Mouse (Mus musculus) liver, adult 2 months (tissue): Measurements from ENCODE around the gene Mrpl17. TPM values are rescaled to one million over a fixed set of nuclear protein-coding genes. Genes with fewer than 3 reads are reported as not detected.

Source experiments
- DNase-seq: peaks from one replicate; pipeline ENCODE4 v3.0.0-alpha.2; 2011; ENCODE audit warnings: low read depth, low spot score; ENCODE audit errors: extremely low read depth
- H3K27ac ChIP-seq: fragments of 200-500 bp; replicated peaks from 2 replicates; pipeline ENCODE4 v1.5.1; 2012; ENCODE audit warnings: low read depth, mild to moderate bottlenecking, control low read depth, inconsistent platforms, low read length; ENCODE audit not compliant: insufficient read depth
- H3K27me3 ChIP-seq: fragments of 200-500 bp; 2 replicates; pipeline ENCODE4 v1.6.1; 2012; ENCODE audit warnings: mild to moderate bottlenecking, moderate library complexity, low read length, inconsistent platforms; ENCODE audit not compliant: control insufficient read depth, insufficient read depth
- H3K36me3 ChIP-seq: fragments of 200-500 bp; 2 replicates; pipeline ENCODE4 v1.6.1; 2012; ENCODE audit warnings: low read length, inconsistent platforms; ENCODE audit not compliant: control insufficient read depth, insufficient read depth
- H3K4me1 ChIP-seq: fragments of 200-500 bp; 2 replicates; pipeline ENCODE4 v1.6.1; 2011; ENCODE audit warnings: low read length; ENCODE audit not compliant: control insufficient read depth, insufficient read depth
- H3K4me3 ChIP-seq: fragments of 200-500 bp; 2 replicates; pipeline ENCODE4 v1.5.1; 2011; ENCODE audit warnings: low read depth, mild to moderate bottlenecking, control low read depth, low read length, moderate library complexity; ENCODE audit not compliant: insufficient read depth
- H3K79me2 ChIP-seq: fragments of 200-500 bp; 2 replicates; pipeline ENCODE4 v1.6.1; 2012; ENCODE audit warnings: inconsistent platforms, mild to moderate bottlenecking, low read length, moderate library complexity; ENCODE audit not compliant: control insufficient read depth, insufficient read depth
- H3K9ac ChIP-seq: fragments of 200-500 bp; 2 replicates; pipeline ENCODE4 v1.6.1; 2012; ENCODE audit warnings: low read depth, mild to moderate bottlenecking, control low read depth, inconsistent platforms, low read length
- CTCF ChIP-seq: fragments of 200-500 bp; IDR thresholded peaks from 2 replicates; pipeline ENCODE4 v1.5.1; 2011; ENCODE audit warnings: low read depth, low read length, control low read depth
- POLR2A ChIP-seq: fragments of 200-500 bp; IDR thresholded peaks from 2 replicates; pipeline ENCODE4 v1.6.1; 2011; ENCODE audit warnings: low read length, control low read depth; ENCODE audit not compliant: insufficient read depth; ENCODE audit errors: extremely low read depth
- WGBS: fragments of 180-500 bp; shearing (Covaris S2); methylation state at CpG from one replicate; pipeline ENCODE4 v1.1.7; 2018; 5-methylcytosine and 5-hydroxymethylcytosine counted together
- polyA plus RNA-seq: library from polyadenylated mRNA; depleted of rRNA; stranded (reverse); fragments of >200 nt; gene quantifications from 2 replicates; pipeline ENCODE4 v1.2.3, GENCODE M21; 2012
- total RNA-seq: library from RNA; depleted of rRNA; stranded (reverse); fragments of >200 nt; gene quantifications from 2 replicates; pipeline ENCODE4 v1.2.3, GENCODE M21; 2014

The Mrpl17 gene
- total and polyA plus RNA-seq, 2 experiments = 118 to 261 TPM

DNA sequence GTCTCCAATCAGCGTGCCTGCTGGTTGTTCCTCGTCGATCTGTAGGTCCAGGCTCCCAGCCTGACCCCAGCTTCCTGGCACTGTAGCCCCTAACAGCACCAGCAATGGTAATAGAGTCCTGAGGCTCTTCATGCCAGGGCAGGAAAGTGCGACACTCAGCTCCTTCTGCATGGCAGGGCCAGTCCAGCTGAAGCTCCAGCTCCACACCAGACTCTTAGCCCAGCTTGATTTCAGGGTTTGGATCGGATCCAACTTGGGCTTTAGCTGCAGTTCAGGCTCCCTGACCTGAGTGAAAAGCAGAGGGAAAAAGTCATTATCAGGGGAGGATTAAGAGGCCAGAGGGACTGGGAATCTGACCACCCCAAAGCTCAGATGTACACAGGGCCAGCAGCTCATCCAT, 37.9 kb downstream of the Mrpl17 start:
- H3K79me2 ChIP-seq = no peaks in the 10 kb centered on the region
- no peak for TF ChIP-seq CTCF
- no peak for TF ChIP-seq POLR2A
- no peak overlapping the region for H3K27ac ChIP-seq
- H3K27me3 ChIP-seq = no peaks in the 10 kb centered on the region
- H3K4me1 ChIP-seq = peaks cover 4% of the 10 kb centered on the region
- WGBS = 83% methylated on average over 5 of the region's 5 CpGs
- H3K9ac ChIP-seq = no peak overlapping the region
- no peak for DNase-seq
- no peaks in the 10 kb centered on the region for H3K36me3 ChIP-seq
- H3K4me3 ChIP-seq = no peak overlapping the region

DNA sequence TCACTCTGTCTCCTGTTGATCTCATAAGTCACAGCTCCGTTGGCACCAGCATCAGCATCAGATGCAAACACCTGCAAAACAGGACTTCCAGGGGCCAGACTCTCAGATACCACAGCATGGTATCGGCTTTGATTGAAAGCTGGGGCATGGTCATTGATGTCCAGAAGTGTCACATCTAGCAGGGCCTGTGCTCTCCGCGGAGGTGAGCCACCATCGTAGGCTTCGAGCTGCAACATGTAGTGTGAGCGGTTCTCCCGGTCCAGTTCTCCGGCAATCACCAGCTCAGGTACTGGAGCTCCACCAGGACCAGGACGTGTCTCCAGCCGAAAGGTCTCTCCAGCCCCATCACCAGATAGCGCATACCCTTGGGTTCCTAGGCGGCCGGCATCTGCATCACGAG, 38.6 kb downstream of the Mrpl17 start:
- no peak overlapping the region for H3K4me3 ChIP-seq
- DNase-seq = no peak
- 93% methylated on average over 15 of the region's 15 CpGs for WGBS
- H3K36me3 ChIP-seq = no peaks in the 10 kb centered on the region
- H3K9ac ChIP-seq = no peak overlapping the region
- H3K4me1 ChIP-seq = peaks cover 4% of the 10 kb centered on the region
- no peak for TF ChIP-seq POLR2A
- TF ChIP-seq CTCF = no peak
- H3K27me3 ChIP-seq = no peaks in the 10 kb centered on the region
- H3K79me2 ChIP-seq = no peaks in the 10 kb centered on the region
- H3K27ac ChIP-seq = no peak overlapping the region

DNA sequence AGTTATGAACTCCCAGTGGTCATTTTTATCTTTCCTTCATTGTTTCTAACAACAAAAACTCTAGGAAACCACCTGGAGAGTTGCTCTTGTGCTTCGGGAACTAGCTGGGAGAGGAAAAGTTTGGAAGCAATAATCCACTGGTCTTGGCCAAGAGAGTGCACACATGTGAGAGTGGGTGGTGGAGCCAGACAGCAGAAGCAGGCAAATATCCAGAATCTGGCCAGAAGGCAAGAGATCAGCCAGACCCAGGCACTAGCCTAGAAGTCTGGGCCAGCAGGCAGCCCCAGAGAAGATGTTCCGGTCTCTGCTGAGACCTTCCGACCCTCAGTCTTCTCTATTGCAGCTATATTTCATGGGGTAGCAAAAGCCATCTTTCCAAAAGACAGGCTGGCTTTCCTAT, 40.9 kb downstream of the Mrpl17 start:
- Histone ChIP-seq H3K4me1 (peaks cover 4% of the 10 kb centered on the region), H3K9ac (no peak overlapping the region), H3K27ac (no peak overlapping the region), H3K79me2 (no peaks in the 10 kb centered on the region), H3K36me3 (no peaks in the 10 kb centered on the region), H3K27me3 (no peaks in the 10 kb centered on the region), H3K4me3 (no peak overlapping the region)
- peak; percentile 32 for DNase-seq
- 47% methylated on average over 3 of the region's 3 CpGs for WGBS
- TF ChIP-seq CTCF (no peak), POLR2A (no peak)

DNA sequence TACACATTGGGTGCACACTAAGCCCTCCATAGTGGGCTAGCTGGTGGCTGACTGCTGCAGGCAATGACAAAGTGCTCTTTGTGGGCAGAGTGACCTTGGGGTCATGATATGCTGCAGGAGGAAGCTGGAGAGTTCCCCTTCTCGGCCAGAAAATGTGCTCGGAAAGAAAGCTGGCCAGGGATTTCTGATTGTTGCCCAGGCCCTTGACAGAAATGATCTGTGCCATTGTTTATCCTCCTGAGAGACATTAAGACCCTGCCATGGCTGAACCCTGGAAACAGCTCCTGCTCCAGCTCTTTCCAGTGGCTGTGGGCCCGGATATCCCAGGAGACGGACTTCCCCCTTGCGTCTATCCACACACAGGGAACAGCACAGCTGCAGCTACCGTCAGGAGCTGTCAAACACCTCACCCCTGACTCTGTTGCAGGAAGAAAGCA, 43.2 kb downstream of the Mrpl17 start:
- no peak for TF ChIP-seq POLR2A
- TF ChIP-seq CTCF = no peak
- 66% methylated on average over 6 of the region's 6 CpGs for WGBS
- peaks cover 4% of the 10 kb centered on the region for H3K4me1 ChIP-seq
- H3K36me3 ChIP-seq = no peaks in the 10 kb centered on the region
- H3K9ac ChIP-seq = no peak overlapping the region
- H3K27ac ChIP-seq = peak overlapping the region; percentile 39
- H3K79me2 ChIP-seq = no peaks in the 10 kb centered on the region
- no peak for DNase-seq
- no peak overlapping the region for H3K4me3 ChIP-seq
- H3K27me3 ChIP-seq = no peaks in the 10 kb centered on the region

DNA sequence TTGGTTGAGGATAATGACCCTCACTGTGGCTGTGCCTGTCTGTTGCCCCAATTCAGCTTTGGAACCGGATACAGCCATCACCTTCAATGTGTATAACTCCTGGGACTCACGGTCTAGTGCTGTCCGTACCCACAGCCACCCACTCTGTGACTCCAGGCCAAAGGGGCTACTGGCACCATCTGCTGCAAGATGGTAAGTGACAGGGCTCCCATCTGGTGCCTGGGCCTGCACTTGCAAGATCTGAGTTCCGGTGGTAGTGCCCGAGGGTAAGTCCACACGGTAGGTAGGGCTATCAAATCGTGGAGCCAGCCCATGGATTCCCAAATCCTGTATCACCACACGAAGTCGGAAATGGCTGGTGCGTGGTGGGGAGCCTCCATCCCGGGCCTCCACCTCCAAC, 46.6 kb downstream of the Mrpl17 start:
- DNase-seq = no peak
- Histone ChIP-seq H3K27me3 (0 out of 2 replicates have a peak, but pooled peaks cover 3% of the 10 kb centered on the region), H3K9ac (no peak overlapping the region), H3K4me3 (no peak overlapping the region), H3K4me1 (peaks cover 4% of the 10 kb centered on the region; the same call in 1 of the 2 replicates), H3K36me3 (no peaks in the 10 kb centered on the region), H3K27ac (no peak overlapping the region), H3K79me2 (no peaks in the 10 kb centered on the region)
- TF ChIP-seq POLR2A (no peak), CTCF (no peak)
- WGBS = 98% methylated on average over 11 of the region's 11 CpGs

DNA sequence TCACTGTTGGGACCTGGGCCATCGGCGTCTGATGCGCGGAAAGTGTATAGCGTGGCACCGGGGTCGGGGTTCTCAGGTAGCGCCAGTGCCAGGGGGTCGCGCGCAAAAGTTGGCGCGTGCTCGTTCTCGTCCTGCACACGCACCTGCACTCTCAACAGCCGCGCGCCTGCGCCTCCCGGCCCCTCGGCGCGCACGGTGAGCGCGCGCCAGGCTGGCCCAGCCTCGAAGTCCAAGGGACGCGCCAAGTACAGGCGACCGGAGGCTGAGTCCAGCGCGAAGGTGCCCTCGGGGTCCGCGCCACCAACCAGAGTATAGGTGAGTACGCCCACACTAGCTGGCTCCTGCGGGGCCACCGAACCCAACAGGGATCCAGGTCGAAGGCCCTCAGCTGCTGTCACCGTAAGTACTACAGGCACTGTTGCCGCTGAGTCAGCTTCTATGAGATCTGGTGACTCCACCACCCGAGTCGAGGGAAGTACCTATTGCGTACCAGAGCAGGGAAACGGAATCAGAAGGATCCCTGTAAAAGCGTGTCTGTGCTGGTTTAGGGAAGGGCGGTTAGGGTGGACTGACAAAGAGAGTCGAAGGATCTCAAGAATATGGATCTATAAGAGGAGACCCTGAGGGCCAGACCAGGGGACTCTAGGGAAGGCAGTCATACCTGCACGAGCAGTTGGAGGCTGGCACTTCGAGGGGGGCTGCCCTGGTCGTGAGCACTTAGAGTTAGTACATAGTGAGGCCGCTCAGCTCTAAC, 48.2 kb downstream of the Mrpl17 start:
- WGBS = 27% methylated on average over 55 of the region's 55 CpGs
- Histone ChIP-seq H3K9ac (no peak overlapping the region), H3K4me3 (no peak overlapping the region; the same call in 1 of the 2 replicates), H3K27me3 (0 out of 2 replicates have a peak, but pooled peaks cover 3% of the 10 kb centered on the region), H3K79me2 (no peaks in the 10 kb centered on the region), H3K36me3 (no peaks in the 10 kb centered on the region), H3K4me1 (peaks cover 4% of the 10 kb centered on the region; the same call in 1 of the 2 replicates), H3K27ac (no peak overlapping the region)
- DNase-seq = no peak
- no peak for TF ChIP-seq CTCF
- no peak for TF ChIP-seq POLR2A
